Mouse (Mus musculus): ENCODE data around the gene Gm20441. TPM values are rescaled to one million over a fixed set of nuclear protein-coding genes. Genes with fewer than 3 reads are reported as not detected.

Gene Gm20441
- total RNA-seq, 1 experiment from 2014 or later: not detected

Other genes starting within 250 kb of the Gm20441 start
- 0.67 TPM in 1 of 2 replicates, not detected in the other for gene Lrrc75b, start 220.6 kb downstream of the Gm20441 start, total RNA-seq (2021)
- gene Ggt1, start 219.3 kb downstream of the Gm20441 start, total RNA-seq (2021): not detected in 2 replicates
- gene Ggt5, start 191.6 kb downstream of the Gm20441 start, total RNA-seq (2021): 5.9 and 6.8 TPM in 2 replicates
- gene Susd2, start 136.9 kb downstream of the Gm20441 start, total RNA-seq (2021): 5.9 and 8.9 TPM in 2 replicates
- 34.3 and 40.7 TPM in 2 replicates for gene Cabin1, start 16.6 kb downstream of the Gm20441 start, total RNA-seq (2021)
- gene Ddt, start 7.5 kb downstream of the Gm20441 start, total RNA-seq (2021): 142 and 159 TPM in 2 replicates
- gene Gstt3, start 460 bp upstream of the Gm20441 start, total RNA-seq (2021): 21.4 and 24.9 TPM in 2 replicates
- gene Gstt1, start 17.6 kb upstream of the Gm20441 start, total RNA-seq (2021): 33.4 and 39.2 TPM in 2 replicates
- not detected in 2 replicates for gene Gstt4, start 41.6 kb upstream of the Gm20441 start, total RNA-seq (2021)
- 34.2 and 41.5 TPM in 2 replicates for gene Gstt2, start 56.5 kb upstream of the Gm20441 start, total RNA-seq (2021)
- 287 and 343 TPM in 2 replicates for gene Mif, start 79.3 kb upstream of the Gm20441 start, total RNA-seq (2021)
- gene Derl3, start 112.5 kb upstream of the Gm20441 start, total RNA-seq (2021): 1.1 and 1.5 TPM in 2 replicates
- 84.7 and 85.0 TPM in 2 replicates for gene Smarcb1, start 140.7 kb upstream of the Gm20441 start, total RNA-seq (2021)
- gene Chchd10, start 152.2 kb upstream of the Gm20441 start, total RNA-seq (2021): 787 and 1,051 TPM in 2 replicates
- gene Mmp11, start 155.5 kb upstream of the Gm20441 start, total RNA-seq (2021): 7.9 and 9.5 TPM in 2 replicates
- gene Gm867, start 159.7 kb upstream of the Gm20441 start, total RNA-seq (2021): 1.3 and 2.2 TPM in 2 replicates
- not detected in 2 replicates for gene Vpreb3, start 162.1 kb upstream of the Gm20441 start, total RNA-seq (2021)
- not detected in 2 replicates for gene Gm5134, start 173.6 kb upstream of the Gm20441 start, total RNA-seq (2021)